Mouse (Mus musculus): ENCODE data around the gene Rbm4b.
A peak's percentile ranks its signal among the peaks of the same experiment; 100 is the strongest.
"Not testable (repeated sequence)": the region's sequence is repeated elsewhere in the genome, so short reads cannot be mapped to it uniquely, and the experiment has no call there.

Rbm4b gene

DNA sequence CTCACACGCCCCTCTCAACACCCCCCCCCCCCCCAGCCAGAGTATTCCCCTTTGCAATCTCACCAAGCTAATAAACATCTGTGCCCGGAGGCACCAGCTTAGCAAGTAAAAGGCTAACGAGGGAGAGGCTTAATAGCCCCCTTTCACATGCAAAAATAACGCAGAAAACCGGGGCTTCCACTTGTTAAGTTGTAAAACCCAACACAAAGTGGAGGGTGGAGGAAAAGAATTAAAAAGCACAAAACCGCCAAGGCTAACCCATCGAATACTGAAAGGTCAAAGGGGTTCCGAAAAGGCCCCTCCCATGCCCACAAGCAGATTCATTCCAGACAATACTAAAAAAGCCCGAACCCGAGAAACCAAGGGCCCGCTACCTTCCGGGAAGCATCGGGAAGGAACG lies 54.0 kb downstream of the Rbm4b start:
- no peak for DNase-seq (ENCODE audit: low read depth, low spot score)

DNA sequence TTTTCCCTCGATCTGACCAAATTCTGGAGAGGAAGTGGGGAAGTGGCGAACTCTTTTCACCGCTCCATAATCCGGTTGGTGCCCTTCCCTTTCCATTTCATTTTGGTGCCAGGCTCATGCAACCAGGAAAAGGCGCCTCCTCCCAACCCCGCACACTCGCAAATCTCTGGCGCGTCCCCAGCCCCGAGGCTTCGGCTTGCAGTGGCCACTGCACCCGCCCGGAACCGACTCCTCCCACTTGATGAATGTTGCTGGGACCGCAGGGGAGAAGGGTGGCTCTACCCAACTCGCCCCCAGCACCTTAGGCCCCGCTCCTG lies 54.4 kb downstream of the Rbm4b start:
- no peak for DNase-seq (ENCODE audit: low read depth, low spot score)

DNA sequence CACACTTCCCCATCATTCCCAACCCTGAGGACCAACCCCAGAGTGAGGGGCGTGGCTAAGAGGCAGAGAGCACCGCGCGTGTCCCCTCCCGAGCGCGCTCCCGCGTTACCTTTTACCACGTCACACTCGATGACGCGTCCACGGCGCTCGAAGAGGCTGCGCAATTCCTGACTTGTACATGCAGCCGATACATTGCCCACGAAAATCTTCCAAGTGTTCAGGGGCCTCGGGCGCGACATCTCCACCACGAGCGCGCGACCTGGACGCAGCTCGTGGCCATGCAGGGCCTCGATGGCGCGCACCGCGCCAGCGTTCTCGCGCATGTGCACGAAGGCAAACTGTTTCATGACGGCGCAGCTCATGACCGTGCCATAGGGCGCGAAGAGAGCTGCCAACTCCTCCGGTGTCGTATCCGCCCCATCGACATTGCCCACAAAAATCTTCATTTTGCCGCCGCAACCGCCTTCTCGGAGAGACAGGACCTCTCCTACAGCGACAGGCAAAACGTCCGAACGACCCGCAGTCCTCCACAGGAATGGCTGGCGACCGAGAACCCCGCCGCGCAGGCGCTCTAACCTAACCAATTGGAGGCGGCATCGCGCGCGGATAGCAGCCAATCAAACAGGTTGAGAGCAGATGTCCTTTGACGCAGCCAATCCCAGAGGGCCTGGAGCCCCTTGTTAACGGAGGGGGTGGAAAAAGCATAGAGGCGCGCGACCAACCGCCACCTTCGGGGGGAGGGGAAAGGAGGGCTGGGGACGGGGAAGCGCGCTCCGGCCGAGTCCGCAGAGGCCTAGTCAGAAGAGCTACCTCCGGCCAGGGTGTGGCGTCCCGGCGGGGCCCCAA lies 55.0 kb downstream of the Rbm4b start, which contains the start of the genes Gm21992 and Rbm14:
Gene Gm21992, minus strand, starts transcription at position 550 of the 846 bp plus-strand sequence.
Gene Rbm14, minus strand, starts transcription at position 572 of the 846 bp plus-strand sequence.
- peak; percentile 100 for DNase-seq (ENCODE audit: low read depth, low spot score)

DNA sequence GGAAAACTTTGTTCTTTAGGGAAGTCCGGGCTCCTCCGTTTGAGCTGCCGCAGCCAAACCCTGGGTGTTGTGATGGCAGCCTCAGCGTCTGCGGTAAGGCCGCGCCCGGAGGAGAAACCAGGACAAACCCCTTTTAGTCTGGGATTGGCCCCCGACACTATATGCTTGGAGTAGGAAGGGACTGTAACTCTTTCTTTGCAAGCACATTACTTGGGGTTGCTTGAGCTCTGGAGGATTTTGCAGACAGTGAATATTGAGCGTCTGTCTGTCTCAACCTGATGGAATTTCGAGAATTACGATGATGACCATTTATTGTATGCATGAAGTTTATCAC lies 55.6 kb downstream of the Rbm4b start:
- no peak for DNase-seq (ENCODE audit: low read depth, low spot score)

DNA sequence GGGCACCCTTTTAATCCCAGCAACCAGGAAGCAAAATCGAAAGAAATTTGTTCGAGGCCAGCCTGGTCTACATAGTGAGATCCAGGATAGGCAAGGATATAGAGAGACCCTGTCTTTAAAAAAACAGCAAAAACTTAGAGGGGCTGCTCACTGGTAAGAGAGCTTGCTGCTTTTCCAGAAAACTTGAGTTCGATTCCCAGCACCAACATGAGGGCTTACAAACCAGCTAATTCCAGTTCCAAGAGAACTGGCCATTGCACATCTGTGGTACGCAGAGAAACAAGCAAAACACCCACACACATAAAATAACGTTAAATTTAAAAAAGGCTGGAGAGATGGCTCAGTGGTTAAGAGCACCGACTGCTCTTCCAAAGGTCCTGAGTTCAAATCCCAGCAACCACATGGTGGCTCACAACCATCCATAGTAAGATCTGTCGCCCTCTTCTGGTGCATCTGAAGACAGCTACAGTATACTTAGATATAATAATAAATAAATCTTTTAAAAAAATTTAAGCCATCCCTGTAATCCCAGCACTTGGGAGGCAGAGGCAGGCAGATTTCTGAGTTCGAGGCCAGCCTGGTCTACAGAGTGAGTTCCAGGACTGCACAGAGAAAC lies 56.1 kb downstream of the Rbm4b start:
- not testable (repeated sequence) for DNase-seq (ENCODE audit: low read depth, low spot score)

DNA sequence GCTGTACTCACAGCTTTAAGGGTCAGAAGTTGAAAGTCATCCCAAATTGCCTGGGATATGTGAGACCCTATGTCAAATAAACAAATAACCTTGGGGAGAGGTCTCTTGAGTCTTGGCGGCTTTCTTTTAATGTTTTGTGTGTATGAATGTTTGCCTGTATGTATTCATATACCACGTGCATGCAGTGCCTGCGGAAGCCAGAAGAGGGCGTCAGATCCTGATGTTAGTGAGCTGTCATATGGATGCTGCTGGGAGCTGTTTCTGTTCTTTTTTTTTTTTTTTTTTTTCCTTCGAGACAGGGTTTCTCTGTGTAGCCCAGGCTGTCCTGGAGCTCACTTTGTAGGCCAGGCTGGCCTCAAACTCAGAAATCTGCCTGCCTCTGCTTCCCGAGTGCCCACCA lies 56.7 kb downstream of the Rbm4b start:
- no peak for DNase-seq (ENCODE audit: low read depth, low spot score)

Measured in brain, adult 2 months (tissue).